Mouse (Mus musculus): ENCODE results near the gene Qtrt1.
A peak's percentile ranks its signal among the peaks of the same experiment; 100 is the strongest.

Gene Qtrt1

GRCm38 (mm10) chr9:21411669-21412550, at the start of gene Qtrt1:
TSS of gene Qtrt1 (plus strand) at chr9:21411837.
- peak; percentile 77 for DNase-seq (ENCODE audit: low spot score)

GRCm38 (mm10) chr9:21366541-21367220, 45.0 kb upstream of the Qtrt1 start:
- peak; percentile 87 for DNase-seq (ENCODE audit: low spot score)

- peak; percentile 100 for DNase-seq (ENCODE audit: low spot score)
Measured at GRCm38 (mm10) chr9:21367357-21368111, 44.1 kb upstream of the Qtrt1 start, which contains the start of gene Ilf3. TSS of gene Ilf3 (plus strand) at chr9:21367871.

GRCm38 (mm10) chr9:21368131-21368584, 43.5 kb upstream of the Qtrt1 start:
- peak; percentile 52 for DNase-seq (ENCODE audit: low spot score)

- DNase-seq (ENCODE audit: low spot score): no peak
Measured at GRCm38 (mm10) chr9:21369080-21369479, 42.6 kb upstream of the Qtrt1 start.

GRCm38 (mm10) chr9:21370876-21371275, 40.8 kb upstream of the Qtrt1 start:
- no peak for DNase-seq (ENCODE audit: low spot score)

- no peak for DNase-seq (ENCODE audit: low spot score)
Measured at GRCm38 (mm10) chr9:21372508-21372907, 39.1 kb upstream of the Qtrt1 start.

GRCm38 (mm10) chr9:21379195-21379594, 32.4 kb upstream of the Qtrt1 start:
- no peak for DNase-seq (ENCODE audit: low spot score)

GRCm38 (mm10) chr9:21380868-21381267, 30.8 kb upstream of the Qtrt1 start:
- no peak for DNase-seq (ENCODE audit: low spot score)

- no peak for DNase-seq (ENCODE audit: low spot score)
Measured at GRCm38 (mm10) chr9:21383966-21384365, 27.7 kb upstream of the Qtrt1 start.

GRCm38 (mm10) chr9:21392646-21393175, 18.9 kb upstream of the Qtrt1 start:
- DNase-seq (ENCODE audit: low spot score): peak; percentile 50

GRCm38 (mm10) chr9:21395692-21396091, 15.9 kb upstream of the Qtrt1 start:
- DNase-seq (ENCODE audit: low spot score): no peak

GRCm38 (mm10) chr9:21397170-21397569, 14.5 kb upstream of the Qtrt1 start:
- no peak for DNase-seq (ENCODE audit: low spot score)

GRCm38 (mm10) chr9:21401042-21401441, 10.6 kb upstream of the Qtrt1 start:
- no peak for DNase-seq (ENCODE audit: low spot score)

GRCm38 (mm10) chr9:21402764-21403253, 8.8 kb upstream of the Qtrt1 start:
- no peak for DNase-seq (ENCODE audit: low spot score)

GRCm38 (mm10) chr9:21403745-21404144, 7.9 kb upstream of the Qtrt1 start:
- no peak for DNase-seq (ENCODE audit: low spot score)

GRCm38 (mm10) chr9:21405525-21405924, 6.1 kb upstream of the Qtrt1 start:
- no peak for DNase-seq (ENCODE audit: low spot score)

GRCm38 (mm10) chr9:21407951-21408350, 3.7 kb upstream of the Qtrt1 start:
- peak; percentile 66 for DNase-seq (ENCODE audit: low spot score)

- no peak for DNase-seq (ENCODE audit: low spot score)
Measured at GRCm38 (mm10) chr9:21408624-21409023, 3.0 kb upstream of the Qtrt1 start.

- peak; percentile 91 for DNase-seq (ENCODE audit: low spot score)
Measured at GRCm38 (mm10) chr9:21409592-21410317, 1.9 kb upstream of the Qtrt1 start.

GRCm38 (mm10) chr9:21417866-21418265, 6.2 kb downstream of the Qtrt1 start:
- DNase-seq (ENCODE audit: low spot score): no peak
